26 mouse cellular contexts compared by ENCODE assay signal in genomic region chr2:25789092-25789491, GRCm38 (mm10). TPM values are rescaled to one million over a fixed set of nuclear protein-coding genes. Genes with fewer than 3 reads are reported as not detected.
DNase-seq lines count a peak whose midpoint lies in the region; ATAC-seq and TF ChIP-seq lines count a peak whose summit lies in the region.
"Had no signal": no experiment of that assay in that cellular context is flagged by ENCODE, and none has a peak within 500 bp of the region (broad histone marks: within the 10 kb centered on the region; RNA-seq: fewer than 3 reads in every experiment).

No protein-coding gene starts in this region.

- no peak for TF ChIP-seq POLR2A in MEL (IDR thresholded peaks at IDR 0.05; ENCODE audit: control insufficient read depth in 1 of 2, insufficient read depth in 1 of 2, low read depth in 1 of 2, low read length in 2 of 2, poor library complexity in 1 of 2)

- whole genome bisulfite sequencing in liver, embryonic 11.5 days, result 54% methylated on average over 3 of the region's 3 CpGs
- 27% methylated on average over 3 of the region's 3 CpGs for WGBS in liver, embryonic 15.5 days (ENCODE audit: insufficient replicate concordance)

- no peak for TF ChIP-seq RAD21 in MEL (IDR thresholded peaks at IDR 0.05; ENCODE audit: low read depth, low read length)

- TF ChIP-seq CTCF in MEL (IDR thresholded peaks at IDR 0.05 in 2 of 3, conservative IDR thresholded peaks at IDR 0.05 in 1 of 3; ENCODE audit: control insufficient read depth in 1 of 3, insufficient read depth in 1 of 3, low read depth in 2 of 3, low read length in 3 of 3, poor library complexity in 1 of 3, severe bottlenecking in 1 of 3), result no peak

- no peaks in the 10 kb centered on the region for H3K9me3 ChIP-seq in MEL (replicated peaks; ENCODE audit: insufficient read depth, low read length)
- H3K9me3 ChIP-seq in liver, embryonic 11.5 days (ENCODE audit: control insufficient read depth, low read length), result no peaks in the 10 kb centered on the region
- no peaks in the 10 kb centered on the region for H3K9me3 ChIP-seq in liver, embryonic 15.5 days (replicated peaks)
- H3K9me3 ChIP-seq: embryonic facial prominence, embryonic 12.5 days; forebrain, embryonic 15.5 days; heart, embryonic 10.5 days; hindbrain, embryonic 10.5 days; hindbrain, embryonic 15.5 days had no signal

- no peak overlapping the region for H3K4me3 ChIP-seq in MEL (ENCODE audit: control insufficient read depth in 1 of 2, insufficient read depth in 1 of 2, low read depth in 2 of 2, low read length in 2 of 2)
- H3K4me3 ChIP-seq in liver, embryonic 11.5 days (ENCODE audit: low read depth, low read length), result no peak overlapping the region
- H3K4me3 ChIP-seq in liver, embryonic 15.5 days (replicated peaks), result no peak overlapping the region
- H3K4me3 ChIP-seq: embryonic facial prominence, embryonic 12.5 days; forebrain, embryonic 15.5 days; heart, embryonic 10.5 days; hindbrain, embryonic 10.5 days; hindbrain, embryonic 15.5 days had no signal

- H3K36me3 ChIP-seq in MEL (ENCODE audit: control insufficient read depth in 1 of 2, insufficient read depth in 2 of 2, low read length in 2 of 2), result no peaks in the 10 kb centered on the region
- no peaks in the 10 kb centered on the region for H3K36me3 ChIP-seq in liver, embryonic 11.5 days (ENCODE audit: control insufficient read depth, insufficient read depth, low read length)
- H3K36me3 ChIP-seq in liver, embryonic 15.5 days (replicated peaks), result no peaks in the 10 kb centered on the region
- H3K36me3 ChIP-seq: embryonic facial prominence, embryonic 12.5 days; forebrain, embryonic 15.5 days; heart, embryonic 10.5 days; hindbrain, embryonic 10.5 days; hindbrain, embryonic 15.5 days had no signal

- DNase-seq in MEL (ENCODE audit: low read depth, low spot score), result peak; percentile 4
- DNase-seq in c-Kit-positive CD71-negative TER-119-negative erythroid progenitor cells, embryonic 14.5 days (ENCODE audit: low read depth), result peak; percentile 10
- no peak for DNase-seq in liver, embryonic 11.5 days (ENCODE audit: low spot score)
- no peak for DNase-seq in cerebellum, adult 9-11 months
- no peak for DNase-seq in kidney, adult 18-20 months
- DNase-seq in cerebellum, postnatal 4 days (ENCODE audit: low spot score in 2 of 2), result no peak
- DNase-seq: adrenal gland, postnatal 10 days; cerebellum, adult 2 months; cerebellum, postnatal 14 days; gastrocnemius, postnatal 36 days; heart, adult 18-20 months; heart, postnatal 10 days had no signal

- H3K4me2 ChIP-seq in liver, embryonic 11.5 days, result no peak overlapping the region
- no peak overlapping the region for H3K4me2 ChIP-seq in liver, embryonic 15.5 days
- H3K4me2 ChIP-seq: embryonic facial prominence, embryonic 12.5 days; forebrain, embryonic 15.5 days; hindbrain, embryonic 15.5 days had no signal

- no peaks in the 10 kb centered on the region for H3K79me2 ChIP-seq in MEL (ENCODE audit: control insufficient read depth, insufficient read depth, low read length, poor library complexity)

- peaks cover 0 to 4% of the 10 kb centered on the region in 2 experiments; a peak in 1 of 4 replicates for H3K4me1 ChIP-seq in MEL (ENCODE audit: control insufficient read depth in 1 of 2, insufficient read depth in 2 of 2, low read length in 2 of 2)
- H3K4me1 ChIP-seq in liver, embryonic 11.5 days (replicated peaks; ENCODE audit: control insufficient read depth, insufficient read depth, low read length), result no peaks in the 10 kb centered on the region
- H3K4me1 ChIP-seq in liver, embryonic 15.5 days (replicated peaks), result peaks cover 19% of the 10 kb centered on the region; the same call in 1 of the 2 replicates
- H3K4me1 ChIP-seq: embryonic facial prominence, embryonic 12.5 days; forebrain, embryonic 15.5 days; hindbrain, embryonic 15.5 days had no signal

- ATAC-seq in liver, embryonic 11.5 days (replicated peaks; ENCODE audit: low FRiP score), result peak; percentile 80
- ATAC-seq in liver, embryonic 15.5 days (ENCODE audit: insufficient read depth), result peak; percentile 73
- ATAC-seq: forebrain, embryonic 15.5 days; inflammation-experienced regulatory T-cells, adult 6 months had no signal

- H3K9ac ChIP-seq in MEL (ENCODE audit: control insufficient read depth, low read depth, low read length, poor library complexity, severe bottlenecking), result no peak overlapping the region
- no peak overlapping the region for H3K9ac ChIP-seq in liver, embryonic 11.5 days (ENCODE audit: low read depth, low read length)
- no peak overlapping the region for H3K9ac ChIP-seq in liver, embryonic 15.5 days
- H3K9ac ChIP-seq: embryonic facial prominence, embryonic 12.5 days; forebrain, embryonic 15.5 days; hindbrain, embryonic 15.5 days had no signal

- no peak overlapping the region for H3K27ac ChIP-seq in MEL (ENCODE audit: control insufficient read depth, low read depth, low read length)
- H3K27ac ChIP-seq in liver, embryonic 11.5 days (ENCODE audit: low read depth, low read length), result no peak overlapping the region
- H3K27ac ChIP-seq in liver, embryonic 15.5 days (replicated peaks), result 0 out of 2 replicates have a peak overlapping the region, but pooled peaks have one; percentile 34
- H3K27ac ChIP-seq: embryonic facial prominence, embryonic 12.5 days; forebrain, embryonic 15.5 days; heart, embryonic 10.5 days; hindbrain, embryonic 10.5 days; hindbrain, embryonic 15.5 days had no signal

- H3K27me3 ChIP-seq in MEL (ENCODE audit: control insufficient read depth in 1 of 2, insufficient read depth in 2 of 2, low read length in 2 of 2), result peaks cover 0 to 3% of the 10 kb centered on the region in 2 experiments; a peak in 1 of 4 replicates
- no peaks in the 10 kb centered on the region for H3K27me3 ChIP-seq in liver, embryonic 11.5 days (replicated peaks; ENCODE audit: control insufficient read depth, insufficient read depth, low read length)
- no peaks in the 10 kb centered on the region; the same call in 1 of the 2 replicates for H3K27me3 ChIP-seq in liver, embryonic 15.5 days
- H3K27me3 ChIP-seq: embryonic facial prominence, embryonic 12.5 days; forebrain, embryonic 15.5 days; hindbrain, embryonic 15.5 days had no signal

- no peak for TF ChIP-seq EP300 in MEL (IDR thresholded peaks at IDR 0.05; ENCODE audit: low read depth in 1 of 2, low read length in 2 of 2)

TF ChIP-seq in MEL, 35 proteins besides CTCF, POLR2A, EP300 and RAD21:
- no peak for TF ChIP-seq MEF2A (IDR thresholded peaks at IDR 0.05; ENCODE audit: extremely low read depth, insufficient replicate concordance, low read depth, low read length, poor library complexity, severe bottlenecking)
TF ChIP-seq in MEL: peak in this region for 0.

RNA-seq across cellular contexts. Expression of gene Gm13539, which starts 7.0 kb away (rescaled TPM):
- total RNA-seq in MEL (2012; rRNA removed), result not detected in 2 replicates
- polyA plus RNA-seq in MEL (2012; ENCODE audit: insufficient read depth in 1 of 2, insufficient read length in 2 of 2, low read depth in 1 of 2, low replicate concordance in 2 of 2, missing spikeins in 1 of 2), result not detected
- polyA plus RNA-seq in liver, embryonic 11.5 days (2014; fragmentation: Nextera tagmentation; extraction: Ambion mirVana), result not detected in 2 replicates
- not detected in 2 replicates for polyA plus RNA-seq in liver, embryonic 15.5 days (2015; fragmentation: Nextera tagmentation; extraction: Ambion mirVana)
- total RNA-seq: adrenal gland, postnatal 10 days; adrenal gland, postnatal 4 days; CH12.LX; gastrocnemius, adult 8-10 months; gastrocnemius, postnatal 36 days; heart, adult 18-20 months; heart, postnatal 10 days had no signal
- polyA plus RNA-seq: brain, embryonic 14.5 days; cerebellum, adult 2 months; cortical plate, adult 2 months; embryonic facial prominence, embryonic 12.5 days; forebrain, embryonic 11.5 days; forebrain, embryonic 15.5 days; heart, embryonic 10.5 days; heart, embryonic 14.5 days; hindbrain, embryonic 10.5 days; hindbrain, embryonic 15.5 days; inflammation-experienced regulatory T-cells, adult 6 months had no signal

RNA-seq across cellular contexts. Expression of gene Lcn11, which starts 12.3 kb away (rescaled TPM):
- total RNA-seq in MEL (2012; rRNA removed), result not detected in 2 replicates
- polyA plus RNA-seq in MEL (2012; ENCODE audit: insufficient read depth in 1 of 2, insufficient read length in 2 of 2, low read depth in 1 of 2, low replicate concordance in 2 of 2, missing spikeins in 1 of 2), result not detected
- not detected in 2 replicates for polyA plus RNA-seq in liver, embryonic 11.5 days (2014; fragmentation: Nextera tagmentation; extraction: Ambion mirVana)
- polyA plus RNA-seq in liver, embryonic 15.5 days (2015; fragmentation: Nextera tagmentation; extraction: Ambion mirVana), result not detected in 2 replicates
- total RNA-seq: adrenal gland, postnatal 10 days; adrenal gland, postnatal 4 days; CH12.LX; gastrocnemius, adult 8-10 months; gastrocnemius, postnatal 36 days; heart, adult 18-20 months; heart, postnatal 10 days had no signal
- polyA plus RNA-seq: brain, embryonic 14.5 days; cerebellum, adult 2 months; cortical plate, adult 2 months; embryonic facial prominence, embryonic 12.5 days; forebrain, embryonic 11.5 days; forebrain, embryonic 15.5 days; heart, embryonic 10.5 days; heart, embryonic 14.5 days; hindbrain, embryonic 10.5 days; hindbrain, embryonic 15.5 days; inflammation-experienced regulatory T-cells, adult 6 months had no signal

RNA-seq across cellular contexts. Expression of gene Lcn3, which starts 23.7 kb away (rescaled TPM):
- not detected in 2 replicates for total RNA-seq in MEL (2012; rRNA removed)
- not detected for polyA plus RNA-seq in MEL (2012; ENCODE audit: insufficient read depth in 1 of 2, insufficient read length in 2 of 2, low read depth in 1 of 2, low replicate concordance in 2 of 2, missing spikeins in 1 of 2)
- not detected in 2 replicates for polyA plus RNA-seq in liver, embryonic 11.5 days (2014; fragmentation: Nextera tagmentation; extraction: Ambion mirVana)
- not detected in 2 replicates for polyA plus RNA-seq in liver, embryonic 15.5 days (2015; fragmentation: Nextera tagmentation; extraction: Ambion mirVana)
- total RNA-seq: adrenal gland, postnatal 10 days; adrenal gland, postnatal 4 days; CH12.LX; gastrocnemius, adult 8-10 months; gastrocnemius, postnatal 36 days; heart, adult 18-20 months; heart, postnatal 10 days had no signal
- polyA plus RNA-seq: brain, embryonic 14.5 days; cerebellum, adult 2 months; cortical plate, adult 2 months; embryonic facial prominence, embryonic 12.5 days; forebrain, embryonic 11.5 days; forebrain, embryonic 15.5 days; heart, embryonic 10.5 days; heart, embryonic 14.5 days; hindbrain, embryonic 10.5 days; hindbrain, embryonic 15.5 days; inflammation-experienced regulatory T-cells, adult 6 months had no signal

RNA-seq across cellular contexts. Expression of gene Glt6d1, which starts 26.6 kb away (rescaled TPM):
- not detected in 2 replicates for total RNA-seq in MEL (2012; rRNA removed)
- polyA plus RNA-seq in MEL (2012; ENCODE audit: insufficient read depth in 1 of 2, insufficient read length in 2 of 2, low read depth in 1 of 2, low replicate concordance in 2 of 2, missing spikeins in 1 of 2), result not detected
- polyA plus RNA-seq in liver, embryonic 11.5 days (2014; fragmentation: Nextera tagmentation; extraction: Ambion mirVana), result not detected in 2 replicates
- polyA plus RNA-seq in liver, embryonic 15.5 days (2015; fragmentation: Nextera tagmentation; extraction: Ambion mirVana), result not detected in 2 replicates
- total RNA-seq: adrenal gland, postnatal 10 days; adrenal gland, postnatal 4 days; CH12.LX; gastrocnemius, adult 8-10 months; gastrocnemius, postnatal 36 days; heart, adult 18-20 months; heart, postnatal 10 days had no signal
- polyA plus RNA-seq: brain, embryonic 14.5 days; cerebellum, adult 2 months; cortical plate, adult 2 months; embryonic facial prominence, embryonic 12.5 days; forebrain, embryonic 11.5 days; forebrain, embryonic 15.5 days; heart, embryonic 10.5 days; heart, embryonic 14.5 days; hindbrain, embryonic 10.5 days; hindbrain, embryonic 15.5 days; inflammation-experienced regulatory T-cells, adult 6 months had no signal

RNA-seq across cellular contexts. Expression of gene Lcn9, which starts 33.9 kb away (rescaled TPM):
- not detected in 2 replicates for total RNA-seq in MEL (2012; rRNA removed)
- not detected for polyA plus RNA-seq in MEL (2012; ENCODE audit: insufficient read depth in 1 of 2, insufficient read length in 2 of 2, low read depth in 1 of 2, low replicate concordance in 2 of 2, missing spikeins in 1 of 2)
- not detected in 2 replicates for polyA plus RNA-seq in liver, embryonic 11.5 days (2014; fragmentation: Nextera tagmentation; extraction: Ambion mirVana)
- not detected in 2 replicates for polyA plus RNA-seq in liver, embryonic 15.5 days (2015; fragmentation: Nextera tagmentation; extraction: Ambion mirVana)
- total RNA-seq: adrenal gland, postnatal 10 days; adrenal gland, postnatal 4 days; CH12.LX; gastrocnemius, adult 8-10 months; gastrocnemius, postnatal 36 days; heart, adult 18-20 months; heart, postnatal 10 days had no signal
- polyA plus RNA-seq: brain, embryonic 14.5 days; cortical plate, adult 2 months; embryonic facial prominence, embryonic 12.5 days; forebrain, embryonic 11.5 days; forebrain, embryonic 15.5 days; heart, embryonic 10.5 days; heart, embryonic 14.5 days; hindbrain, embryonic 10.5 days; hindbrain, embryonic 15.5 days; inflammation-experienced regulatory T-cells, adult 6 months had no signal

Comparison
In these comparisons a context has a peak if more than half of its experiments do, and no peak if none do; other contexts are left out.
1. DNase-seq: peak in MEL (single experiment) and c-Kit-positive CD71-negative TER-119-negative erythroid progenitor cells, embryonic 14.5 days (single experiment); none in liver, embryonic 11.5 days (single experiment), cerebellum, adult 9-11 months (single experiment), kidney, adult 18-20 months (single experiment) and cerebellum, postnatal 4 days (0 of 2).